Mouse (Mus musculus): ENCODE measurements at regions not wholly inside any gene's neighbourhood (a gene's known extent, or its start where the extent isn't known, plus 50 kb on each side); places are given as distances from the start of the nearest gene placed in this dataset.

DNA sequence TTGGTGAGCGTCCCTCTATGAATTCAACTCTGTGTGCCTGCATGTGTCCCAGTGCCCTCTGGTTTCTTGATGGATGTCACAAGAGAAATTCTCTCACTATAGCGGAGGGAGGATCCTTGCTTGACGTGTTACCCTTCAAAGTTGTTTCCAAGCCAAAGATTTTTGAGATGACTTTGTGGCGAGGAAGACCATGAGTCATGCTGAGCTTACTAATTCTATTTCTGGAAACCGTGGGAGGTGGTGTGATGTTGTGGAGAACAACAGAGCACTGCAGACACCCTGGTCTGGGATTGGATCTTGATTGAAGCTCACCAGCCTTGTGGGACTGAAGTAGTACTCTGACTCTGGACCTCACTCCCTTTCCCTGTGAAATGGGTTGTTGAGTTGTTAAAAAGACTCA lies 190.0 kb upstream of the Trib2 start:
- DNase-seq = peak in 1 of 2 experiments; percentile 41
- intact Hi-C loops (cut with DNase I) = loop anchor here (2.0 to 10.0 kb wide), 4 partner anchors 190 to 462 kb away; partner anchors contain the start of gene Trib2

GRCm38 (mm10) chr12:16006286-16006685 lies 189.6 kb upstream of the Trib2 start:
- intact Hi-C loops (cut with DNase I) = loop anchor here (2.0 to 10.0 kb wide), 4 partner anchors 189 to 461 kb away; partner anchors contain the start of gene Trib2
- DNase-seq = no peak

- intact Hi-C loops (cut with DNase I) = loop anchor here (10.0 kb wide), 2 partner anchors 297 to 457 kb away; no protein-coding TSS in a partner anchor
- no peak for DNase-seq
Observed at GRCm38 (mm10) chr12:16001811-16002210, 185.1 kb upstream of the Trib2 start.

DNA sequence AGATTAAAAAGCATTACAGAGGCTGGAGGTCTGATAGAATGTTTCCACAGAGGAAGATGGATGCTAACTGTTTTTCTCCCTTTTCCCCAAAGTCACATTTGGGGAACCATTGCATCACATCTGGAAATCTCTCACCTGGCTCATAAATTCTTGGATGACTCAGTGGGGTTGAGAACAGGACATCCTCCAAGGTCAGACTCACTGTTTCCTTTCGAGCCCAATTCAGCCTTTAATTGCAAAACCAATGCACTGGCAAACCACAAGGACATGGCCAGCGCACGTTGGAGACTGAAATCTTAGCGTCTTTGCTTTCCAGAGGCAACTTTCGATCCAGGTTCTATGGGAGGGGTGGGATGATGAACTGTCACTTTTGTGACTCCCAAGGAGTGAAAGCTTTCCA lies 184.5 kb upstream of the Trib2 start:
- DNase-seq = no peak
- intact Hi-C loops (cut with DNase I) = loop anchor here (10.0 kb wide), 2 partner anchors 296 to 456 kb away; no protein-coding TSS in a partner anchor

GRCm38 (mm10) chr12:15998331-15998730 lies 181.6 kb upstream of the Trib2 start:
- DNase-seq = no peak
- intact Hi-C loops (cut with DNase I) = no loop called here

DNA sequence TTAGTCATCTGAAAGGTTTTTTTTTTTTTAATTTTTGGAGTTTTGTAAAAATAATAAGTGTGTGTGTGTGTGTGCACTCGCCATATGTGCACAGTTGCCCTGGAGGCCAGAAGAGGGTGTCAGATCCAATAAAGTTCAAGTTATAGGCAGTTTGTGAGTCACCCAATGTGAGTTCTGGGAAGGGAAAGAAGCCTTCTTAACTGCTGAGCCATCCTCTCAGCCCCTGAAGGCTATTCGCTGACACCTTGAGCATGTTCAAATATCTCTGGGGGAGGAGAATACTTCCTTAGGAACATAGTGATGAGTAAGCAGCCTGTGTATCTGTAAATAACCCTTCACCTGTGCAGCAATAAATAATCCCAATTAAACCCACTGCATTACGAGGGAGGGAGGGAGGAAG lies 177.1 kb upstream of the Trib2 start:
- no peak for DNase-seq
- intact Hi-C loops (cut with DNase I) = no loop called here

DNA sequence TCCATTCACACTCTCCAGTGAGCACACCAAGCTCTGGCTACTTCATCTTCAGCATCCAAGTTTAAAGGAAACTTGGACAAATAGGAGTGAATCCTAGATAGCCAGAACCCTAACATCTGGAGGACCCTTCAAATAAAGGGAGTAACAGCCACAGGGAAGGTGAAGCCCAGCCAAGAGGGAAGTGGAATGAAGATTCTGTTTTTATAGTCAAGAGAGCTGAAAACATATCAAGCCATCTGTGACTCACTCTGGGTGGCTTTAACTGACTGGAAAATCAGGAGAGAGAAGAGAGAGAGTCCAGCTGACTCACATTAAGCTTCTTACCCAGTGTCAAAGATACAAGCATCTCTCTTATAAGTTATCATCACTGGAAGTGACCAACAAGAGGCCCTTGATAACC lies 169.6 kb upstream of the Trib2 start:
- intact Hi-C loops (cut with DNase I) = no loop called here
- no peak for DNase-seq

- DNase-seq = peak in 1 of 2 experiments; percentile 22
- intact Hi-C loops (cut with DNase I) = no loop called here
Observed at GRCm38 (mm10) chr12:15985649-15986048, 168.9 kb upstream of the Trib2 start.

- DNase-seq = no peak
- intact Hi-C loops (cut with DNase I) = no loop called here
Observed at GRCm38 (mm10) chr12:15983591-15984300, 167.0 kb upstream of the Trib2 start.

DNA sequence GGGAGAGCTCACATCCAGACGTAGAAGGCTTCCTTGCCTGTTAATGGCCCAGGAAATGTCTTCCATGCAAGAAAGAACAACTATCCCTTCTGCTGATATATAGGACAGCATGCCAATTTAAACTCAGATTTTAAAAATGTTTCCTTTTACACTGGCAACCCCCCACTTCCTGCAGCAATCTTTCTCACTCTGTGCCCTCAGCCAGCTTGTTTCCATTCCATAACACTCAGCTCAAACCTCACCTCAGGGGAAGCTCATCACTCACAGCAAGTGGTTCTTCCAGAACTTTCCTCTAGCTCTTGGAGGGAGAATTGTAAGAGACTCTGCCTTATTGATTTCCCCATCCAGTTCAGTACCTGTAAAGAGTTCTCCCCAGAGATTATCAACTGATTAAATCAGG lies 165.0 kb upstream of the Trib2 start:
- no peak for DNase-seq
- intact Hi-C loops (cut with DNase I) = no loop called here

DNA sequence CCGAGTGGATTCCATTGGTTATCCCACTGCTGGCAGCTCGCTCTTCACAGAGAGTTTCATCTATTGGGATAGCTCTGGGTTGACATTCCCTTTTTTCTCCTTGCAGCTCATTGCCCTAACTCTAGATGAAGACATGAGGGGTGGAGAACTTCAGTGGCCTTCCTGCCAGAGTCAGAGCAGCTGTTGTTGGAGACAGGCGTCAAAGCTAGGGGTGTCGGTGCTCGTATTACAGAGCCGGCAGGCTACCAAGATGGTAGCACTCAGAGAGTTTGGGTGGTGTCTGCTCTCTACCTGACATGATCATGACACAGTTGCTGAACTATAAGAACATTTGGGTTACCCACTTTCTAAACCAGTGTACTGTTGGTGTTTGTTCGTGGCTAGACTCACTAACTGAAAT lies 162.5 kb upstream of the Trib2 start:
- intact Hi-C loops (cut with DNase I) = no loop called here
- no peak for DNase-seq

DNA sequence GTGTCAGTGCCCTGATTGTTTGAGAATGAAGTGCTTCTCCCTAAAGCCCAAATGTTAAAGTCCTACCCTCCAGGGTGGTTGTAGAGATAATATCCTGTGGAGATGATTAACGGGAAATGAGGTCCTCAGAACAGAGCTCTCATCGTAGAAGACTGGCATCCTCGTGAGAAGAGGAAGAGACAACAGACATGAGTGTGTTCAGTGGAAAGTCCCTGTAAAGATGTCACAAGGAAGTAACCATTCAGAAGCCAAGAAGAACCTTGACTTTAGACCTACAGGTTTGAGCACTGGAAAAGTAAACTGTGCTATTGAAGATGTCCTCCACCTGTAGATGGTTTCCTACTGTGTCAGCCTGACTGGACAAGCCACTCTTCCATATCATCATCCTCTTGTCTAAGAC lies 155.1 kb upstream of the Trib2 start:
- no peak for DNase-seq
- intact Hi-C loops (cut with DNase I) = no loop called here

DNA sequence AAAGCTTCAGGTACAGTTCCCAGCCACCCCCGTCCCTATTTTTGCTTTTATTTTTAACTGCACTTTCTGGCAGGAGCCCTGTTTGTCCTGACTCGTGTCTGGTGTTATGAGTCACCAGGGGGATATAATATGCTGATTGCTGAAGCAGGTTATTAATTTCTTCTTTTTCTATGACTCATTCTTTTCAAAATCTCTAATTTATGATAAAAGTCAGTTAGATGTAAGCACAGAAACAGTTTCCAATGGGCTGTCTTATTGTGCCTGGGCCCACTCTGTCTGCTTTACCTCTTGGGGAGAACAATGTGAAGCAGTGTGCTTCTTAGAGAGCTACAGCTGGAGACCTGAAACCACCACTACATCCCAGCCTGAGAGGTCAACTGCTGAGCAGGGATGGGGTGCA lies 153.5 kb upstream of the Trib2 start:
- no peak for DNase-seq
- intact Hi-C loops (cut with DNase I) = no loop called here

GRCm38 (mm10) chr12:15967550-15968102 lies 150.9 kb upstream of the Trib2 start:
- intact Hi-C loops (cut with DNase I) = no loop called here
- DNase-seq = no peak

DNA sequence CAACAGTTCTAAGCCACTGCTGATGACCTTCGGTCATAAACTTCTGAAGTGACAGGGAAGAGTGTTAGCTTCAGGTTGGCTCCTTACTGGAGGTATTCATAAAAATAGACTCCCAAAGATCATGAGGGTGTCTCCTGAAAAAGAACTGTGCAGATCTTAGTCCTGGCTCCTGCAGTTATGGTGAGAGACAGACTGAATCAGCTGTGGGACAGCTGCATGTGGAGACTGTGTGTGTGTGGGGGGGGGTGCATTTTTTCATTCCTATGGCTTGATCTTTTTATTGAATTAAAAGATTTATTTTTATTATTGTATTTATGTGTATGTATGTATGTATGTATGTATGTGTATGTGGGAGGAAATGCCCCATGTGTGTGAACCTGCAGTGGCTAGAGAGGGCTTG lies 149.9 kb upstream of the Trib2 start:
- intact Hi-C loops (cut with DNase I) = no loop called here

DNA sequence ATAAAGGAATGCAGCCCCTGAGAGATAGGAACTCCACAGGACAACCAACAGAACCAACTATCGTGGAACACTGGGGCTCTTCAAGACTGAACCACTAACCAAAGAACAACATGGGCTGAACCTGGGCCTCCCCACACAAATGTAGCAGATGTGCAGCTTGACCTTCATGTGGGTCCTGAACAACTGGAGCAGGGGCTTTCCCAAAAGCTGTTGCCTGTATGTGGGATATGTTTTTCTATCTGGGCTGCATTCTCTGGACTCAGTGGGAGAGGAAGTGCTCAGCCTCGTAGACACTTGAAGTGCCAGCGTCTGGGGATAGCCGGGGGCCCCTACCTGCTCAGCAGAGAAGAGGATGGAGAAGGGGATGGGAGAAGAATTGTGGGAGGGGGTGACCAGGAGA lies 149.2 kb upstream of the Trib2 start:
- intact Hi-C loops (cut with DNase I) = no loop called here
- DNase-seq = no peak

More for the DNA sequence above, 149.9 kb upstream of the Trib2 start:
- no peak for DNase-seq

- intact Hi-C loops (cut with DNase I) = no loop called here
- no peak for DNase-seq
Observed at GRCm38 (mm10) chr12:15964073-15964472, 147.4 kb upstream of the Trib2 start.

DNA sequence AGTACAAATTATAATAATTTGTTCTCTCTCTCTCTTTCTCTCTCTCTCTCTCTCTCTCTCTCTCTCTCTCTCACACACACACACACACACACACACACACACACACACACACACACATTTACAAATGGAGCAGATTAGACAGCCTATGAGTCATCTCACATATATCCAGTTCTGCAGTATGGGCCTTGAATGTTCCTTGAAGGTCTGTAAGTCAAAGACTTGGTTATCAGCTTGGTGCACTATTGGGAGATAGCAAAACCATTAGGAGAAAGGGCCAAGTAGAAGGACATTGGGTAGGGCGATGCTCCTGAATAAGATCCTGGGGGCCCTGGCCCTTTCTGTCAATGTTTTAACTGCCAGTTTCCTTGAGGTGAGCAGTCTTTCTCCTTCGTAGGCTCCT lies 145.1 kb upstream of the Trib2 start:
- DNase-seq = no peak
- intact Hi-C loops (cut with DNase I) = no loop called here

DNA sequence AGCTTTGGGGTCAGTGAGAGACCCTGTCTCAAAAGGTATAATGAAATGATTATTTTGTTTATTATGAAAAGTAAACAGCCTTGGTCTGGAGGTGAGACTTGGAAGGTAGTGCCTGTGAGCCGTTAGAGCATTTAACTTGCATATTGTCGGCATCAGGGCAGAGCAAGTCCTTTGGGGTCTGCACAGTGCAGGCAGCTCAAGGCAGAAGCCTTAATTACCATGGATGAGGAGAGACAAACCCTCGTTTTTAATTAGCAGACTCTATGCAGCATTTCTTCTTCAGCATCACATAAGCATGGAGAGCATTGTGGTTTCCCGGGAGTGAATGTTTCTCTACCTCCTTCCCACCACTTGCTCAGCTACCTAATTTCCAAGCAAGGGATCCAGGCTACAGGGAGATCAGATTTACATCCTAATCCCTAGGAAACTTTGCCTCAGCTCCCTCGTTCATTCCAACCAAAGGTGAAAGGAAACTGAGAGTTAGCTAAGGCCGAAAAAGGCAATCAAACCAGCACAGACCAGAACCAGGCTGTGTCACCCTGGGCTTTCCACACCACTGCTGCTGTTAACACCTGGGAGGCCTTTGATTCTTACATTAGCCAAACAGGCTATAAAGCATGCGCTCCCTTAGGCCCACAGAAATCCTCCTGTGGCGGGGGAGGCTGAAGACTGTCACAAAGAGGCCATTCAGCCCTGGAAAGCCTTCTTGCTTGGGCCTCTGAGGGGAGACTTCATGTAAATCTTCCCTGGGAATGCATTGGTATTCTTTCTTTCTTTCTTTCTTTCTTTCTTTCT lies 120.9 kb upstream of the Trib2 start:
- DNase-seq = no peak
- intact Hi-C loops (cut with DNase I) = no loop called here

DNA sequence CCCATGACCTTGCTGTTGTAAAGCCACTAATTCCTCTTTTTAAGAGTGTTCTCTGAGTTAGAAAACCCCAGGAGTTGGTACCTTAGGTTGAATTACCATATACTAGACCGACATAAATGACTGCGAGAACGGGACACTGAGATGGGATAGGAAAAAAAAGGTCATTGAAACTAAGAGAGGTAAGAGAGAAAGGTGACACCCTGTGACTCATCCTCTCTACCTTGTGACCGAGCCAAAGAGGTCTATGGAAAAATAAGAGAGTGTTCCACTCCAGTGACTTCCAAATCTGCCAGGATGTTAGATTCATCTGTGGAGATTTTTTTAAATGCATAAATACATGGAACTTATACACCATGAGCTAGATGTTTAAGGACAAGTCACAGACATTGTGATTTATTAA lies 115.3 kb upstream of the Trib2 start:
- no peak for DNase-seq
- intact Hi-C loops (cut with DNase I) = no loop called here

DNA sequence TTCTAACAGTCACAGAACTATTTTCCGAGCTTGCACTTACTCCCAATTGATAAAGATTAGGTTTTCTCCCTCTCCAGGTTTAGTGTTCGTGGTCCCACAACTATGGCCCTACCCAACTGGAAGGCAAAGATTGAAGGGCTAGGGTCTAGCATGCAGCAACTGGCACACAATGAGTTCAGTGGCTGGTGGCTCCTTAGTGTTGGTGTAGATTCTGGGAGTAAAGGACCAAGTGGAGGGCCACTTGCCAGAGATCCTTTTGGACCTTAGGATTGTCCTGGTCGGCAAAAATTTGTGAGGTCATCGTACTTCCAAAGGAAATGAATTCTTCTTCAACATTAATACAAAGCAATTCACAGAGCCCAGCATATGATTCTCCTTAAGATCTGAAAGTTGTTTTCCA lies 114.8 kb upstream of the Trib2 start:
- no peak for DNase-seq
- intact Hi-C loops (cut with DNase I) = no loop called here

DNA sequence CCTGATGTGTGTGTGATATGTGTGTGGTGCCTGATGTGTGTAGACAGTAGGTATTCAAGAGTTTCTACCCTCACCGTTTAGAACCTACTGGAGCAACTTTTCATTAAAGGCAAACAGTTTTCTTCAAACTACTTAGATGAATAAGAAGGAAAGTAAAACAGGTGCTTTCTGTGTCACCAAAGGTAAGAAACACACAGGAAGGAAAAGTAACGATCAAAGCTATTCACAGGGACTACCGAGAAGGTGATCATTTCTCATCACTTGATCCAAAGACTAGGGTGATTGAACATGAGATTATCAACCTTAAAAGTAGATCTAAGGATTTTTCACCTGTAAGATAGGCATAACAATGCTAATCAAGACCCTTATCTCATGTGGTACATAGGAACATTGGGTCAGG lies 113.4 kb upstream of the Trib2 start:
- DNase-seq = no peak
- intact Hi-C loops (cut with DNase I) = no loop called here
